Mouse (Mus musculus): ENCODE measurements at regions not wholly inside any gene's neighbourhood (a gene's known extent, or its start where the extent isn't known, plus 50 kb on each side); places are given as distances from the start of the nearest gene placed in this dataset.

- no peak for TF ChIP-seq CTCF (IDR thresholded peaks at IDR 0.05; ENCODE audit: low read depth, low read length)
- no peak for TF ChIP-seq GATA2 (IDR thresholded peaks at IDR 0.05; ENCODE audit: borderline replicate concordance, low read depth, low read length)
These were observed 77.1 kb upstream of the Cnot2 start for GRCm38 (mm10) chr10:116658162-116658962.
